Mouse (Mus musculus) heart, embryonic 15.5 days (tissue): ENCODE measurements around the gene Chat. TPM values are rescaled to one million over a fixed set of nuclear protein-coding genes. Genes with fewer than 3 reads are reported as not detected.
A peak's percentile ranks its signal among the peaks of the same experiment; 100 is the strongest.

ENCODE experiments used
- ATAC-seq: fragments of 200-750 bp; cut with Nextera tagmentation; replicated peaks from 2 replicates; pipeline ENCODE4 v1.8.0; 2017; ENCODE audit warnings: low read depth, moderate TSS enrichment; ENCODE audit not compliant: insufficient number of reproducible peaks, insufficient read depth, low FRiP score
- H3K27ac ChIP-seq: fragments of 300-500 bp; sonication (generic); 2 replicates; pipeline ENCODE4 v1.5.1; 2015; ENCODE audit warnings: mild to moderate bottlenecking, inconsistent platforms
- H3K27me3 ChIP-seq: fragments of 300-500 bp; sonication (generic); 2 replicates; pipeline ENCODE4 v1.6.1; 2015; ENCODE audit warnings: inconsistent platforms
- H3K36me3 ChIP-seq: fragments of 300-500 bp; sonication (generic); 2 replicates; pipeline ENCODE4 v1.6.1; 2015; ENCODE audit warnings: mild to moderate bottlenecking, inconsistent platforms
- H3K4me1 ChIP-seq: fragments of 300-500 bp; sonication (generic); replicated peaks from 2 replicates; pipeline ENCODE4 v1.6.1; 2015; ENCODE audit warnings: inconsistent platforms
- H3K4me2 ChIP-seq: fragments of 300-500 bp; sonication (generic); 2 replicates; pipeline ENCODE4 v1.6.1; 2015; ENCODE audit warnings: inconsistent platforms, mild to moderate bottlenecking, moderate library complexity
- H3K4me3 ChIP-seq: fragments of 300-500 bp; sonication (generic); 2 replicates; pipeline ENCODE4 v1.5.1; 2015; ENCODE audit warnings: mild to moderate bottlenecking, inconsistent platforms
- H3K9ac ChIP-seq: fragments of 300-500 bp; sonication (generic); 2 replicates; pipeline ENCODE4 v1.6.1; 2015; ENCODE audit warnings: mild to moderate bottlenecking, inconsistent platforms
- H3K9me3 ChIP-seq: fragments of 300-500 bp; sonication (generic); replicated peaks from 2 replicates; pipeline ENCODE4 v1.6.1; 2016; ENCODE audit warnings: inconsistent platforms
- WGBS: fragments of 180-500 bp; shearing (Covaris S2); methylation state at CpG from one replicate; pipeline ENCODE4 v1.1.7; 2015; ENCODE audit warnings: mixed read lengths; 5-methylcytosine and 5-hydroxymethylcytosine counted together
- polyA plus RNA-seq: library from polyadenylated mRNA; unstranded; fragments of >200 nt; fragmentation: Nextera tagmentation; extraction: Ambion mirVana; gene quantifications from 2 replicates; pipeline ENCODE4 v1.2.1, GENCODE M21; 2015

Chat gene
- 0.34 TPM in 1 of 2 replicates, not detected in the other for polyA plus RNA-seq

DNA sequence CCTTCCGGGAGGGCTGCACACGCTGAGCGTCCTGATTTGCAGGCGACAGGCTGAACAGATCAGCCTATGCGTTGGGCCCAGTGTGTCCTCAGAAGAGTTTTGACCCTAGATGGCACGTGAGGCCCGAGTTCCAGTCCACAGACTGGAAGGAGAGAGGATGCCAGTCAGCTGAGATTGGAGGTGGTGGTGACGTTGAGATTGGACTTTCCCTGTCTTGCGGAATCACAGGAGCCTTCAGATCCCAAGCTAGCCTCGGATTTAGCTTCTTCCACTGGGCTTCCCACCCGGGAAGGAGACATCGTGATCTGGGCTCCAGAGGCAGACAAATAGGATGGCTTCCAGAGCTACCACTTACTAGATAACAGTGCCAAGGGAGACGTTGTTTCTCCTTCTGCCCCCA lies at the start of gene Chat:
Chat (minus strand) TSS at position 101 of the 400 bp plus-strand sequence.
- H3K9me3 ChIP-seq = no peaks in the 10 kb centered on the region
- peaks cover 20% of the 10 kb centered on the region for H3K4me1 ChIP-seq
- peak within 1 kb of the TSS; percentile 33 for H3K4me3 ChIP-seq
- no peak within 1 kb of the TSS for H3K27ac ChIP-seq
- H3K36me3 ChIP-seq = no peaks in the 10 kb centered on the region
- peaks cover 85% of the 10 kb centered on the region for H3K27me3 ChIP-seq
- no peak for ATAC-seq
- H3K9ac ChIP-seq = no peak within 1 kb of the TSS
- WGBS = 13% methylated on average over 13 of the region's 13 CpGs
- H3K4me2 ChIP-seq = peak within 1 kb of the TSS; percentile 62

DNA sequence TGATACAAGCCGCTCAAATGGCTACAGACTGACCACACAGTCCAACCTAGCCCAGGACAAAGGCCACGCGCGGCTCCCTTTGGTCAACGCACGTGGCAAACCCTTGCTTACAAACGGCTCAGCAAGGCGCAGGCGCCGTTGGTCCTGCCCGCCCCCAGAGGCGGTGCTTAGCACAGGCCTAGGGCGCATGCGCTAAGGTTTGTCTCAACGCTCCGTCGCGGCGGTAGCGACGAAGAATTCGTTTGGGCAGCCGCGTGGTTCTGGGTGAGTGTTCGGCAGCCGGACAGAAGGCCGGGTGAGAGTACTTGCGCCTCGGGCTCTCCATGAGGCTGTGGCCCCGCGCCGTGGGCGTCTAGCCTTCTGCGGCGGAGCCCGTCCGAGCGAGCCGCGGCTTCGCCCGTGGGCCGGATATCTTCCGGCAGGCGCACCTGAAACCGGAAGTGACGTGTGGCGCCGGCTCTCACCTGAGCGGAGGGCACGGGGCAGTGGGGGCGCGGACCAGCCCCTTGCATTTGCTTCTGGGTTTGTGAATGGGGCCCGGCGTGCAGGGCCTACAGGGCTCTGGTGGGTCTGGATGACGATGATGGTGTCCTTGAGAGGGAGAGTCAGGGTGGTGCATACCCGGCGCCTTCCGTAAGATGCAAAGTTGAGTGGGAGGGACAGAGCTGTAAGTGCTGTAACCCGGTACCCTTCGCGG lies 47.7 kb upstream of the Chat start, which contains the start of gene Ercc6:
Ercc6 (plus strand) TSS at position 186 of the 697 bp plus-strand sequence.
- Histone ChIP-seq H3K4me3 (peak within 1 kb of the TSS; percentile 75), H3K4me1 (peaks cover 15% of the 10 kb centered on the region), H3K27ac (peak within 1 kb of the TSS; percentile 83), H3K27me3 (no peaks in the 10 kb centered on the region; the same call in 1 of the 2 replicates), H3K9me3 (no peaks in the 10 kb centered on the region), H3K4me2 (peak within 1 kb of the TSS; percentile 82), H3K9ac (peak within 1 kb of the TSS; percentile 72), H3K36me3 (peaks cover 15% of the 10 kb centered on the region)
- peak; percentile 90 for ATAC-seq
- WGBS = under 1% methylated on average over 62 of the region's 62 CpGs

DNA sequence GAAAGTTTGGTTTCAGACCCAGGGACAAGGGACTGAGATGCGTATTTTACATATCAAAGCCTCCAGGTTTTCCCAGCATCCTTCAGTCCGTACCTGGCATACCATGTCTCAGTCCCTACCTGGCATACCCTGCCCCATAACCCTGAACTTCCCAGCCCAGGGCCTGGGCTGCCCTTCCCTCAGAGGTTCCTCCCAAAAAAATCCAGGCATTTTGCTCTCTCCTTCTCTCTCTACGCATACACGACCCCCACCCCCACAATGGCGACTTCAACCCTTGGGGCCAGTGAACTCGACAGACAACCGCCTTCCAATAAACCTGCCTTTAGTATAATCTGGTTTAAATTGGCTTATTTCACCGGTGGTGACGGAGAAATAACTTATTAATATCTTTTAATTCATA lies 47.1 kb upstream of the Chat start:
- H3K9me3 ChIP-seq = no peaks in the 10 kb centered on the region
- H3K27me3 ChIP-seq = no peaks in the 10 kb centered on the region; the same call in 1 of the 2 replicates
- peak overlapping the region; percentile 75 for H3K4me3 ChIP-seq
- H3K9ac ChIP-seq = no peak overlapping the region
- peaks cover 12% of the 10 kb centered on the region for H3K36me3 ChIP-seq
- WGBS = 35% methylated on average over 9 of the region's 9 CpGs
- peaks cover 15% of the 10 kb centered on the region for H3K4me1 ChIP-seq
- H3K27ac ChIP-seq = no peak overlapping the region
- peak overlapping the region; percentile 82 for H3K4me2 ChIP-seq
- ATAC-seq = no peak

DNA sequence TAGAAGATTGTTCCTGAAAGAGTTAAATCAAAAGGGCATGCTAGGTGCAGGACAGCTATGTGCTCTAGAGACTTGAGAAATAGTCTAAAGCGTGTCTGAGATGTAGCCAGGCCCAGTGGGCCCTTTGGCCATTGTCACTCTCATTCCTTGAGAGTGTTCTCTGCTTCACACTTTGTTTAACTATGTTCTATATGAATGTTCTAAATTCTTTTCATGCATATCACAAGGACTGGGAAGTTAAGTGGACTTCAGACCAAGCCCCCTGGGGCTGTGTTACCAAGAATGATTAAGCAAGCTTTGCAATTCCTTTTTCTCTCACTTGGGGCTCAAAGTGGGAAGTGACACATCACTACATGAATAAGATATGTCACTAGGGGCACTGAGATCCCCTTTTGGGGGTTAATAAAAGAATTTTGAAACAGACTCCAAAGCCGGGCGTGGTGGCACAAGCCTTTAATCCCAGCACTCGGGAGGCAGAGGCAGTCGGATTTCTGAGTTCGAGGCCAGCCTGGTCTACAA lies 43.7 kb upstream of the Chat start:
- ATAC-seq = no peak
- Histone ChIP-seq H3K4me2 (no peak overlapping the region), H3K27me3 (no peaks in the 10 kb centered on the region; the same call in 1 of the 2 replicates), H3K36me3 (no peaks in the 10 kb centered on the region), H3K4me3 (no peak overlapping the region), H3K9ac (no peak overlapping the region), H3K4me1 (peaks cover 11% of the 10 kb centered on the region), H3K9me3 (no peaks in the 10 kb centered on the region), H3K27ac (no peak overlapping the region)
- 80% methylated on average over 6 of the region's 6 CpGs for WGBS

DNA sequence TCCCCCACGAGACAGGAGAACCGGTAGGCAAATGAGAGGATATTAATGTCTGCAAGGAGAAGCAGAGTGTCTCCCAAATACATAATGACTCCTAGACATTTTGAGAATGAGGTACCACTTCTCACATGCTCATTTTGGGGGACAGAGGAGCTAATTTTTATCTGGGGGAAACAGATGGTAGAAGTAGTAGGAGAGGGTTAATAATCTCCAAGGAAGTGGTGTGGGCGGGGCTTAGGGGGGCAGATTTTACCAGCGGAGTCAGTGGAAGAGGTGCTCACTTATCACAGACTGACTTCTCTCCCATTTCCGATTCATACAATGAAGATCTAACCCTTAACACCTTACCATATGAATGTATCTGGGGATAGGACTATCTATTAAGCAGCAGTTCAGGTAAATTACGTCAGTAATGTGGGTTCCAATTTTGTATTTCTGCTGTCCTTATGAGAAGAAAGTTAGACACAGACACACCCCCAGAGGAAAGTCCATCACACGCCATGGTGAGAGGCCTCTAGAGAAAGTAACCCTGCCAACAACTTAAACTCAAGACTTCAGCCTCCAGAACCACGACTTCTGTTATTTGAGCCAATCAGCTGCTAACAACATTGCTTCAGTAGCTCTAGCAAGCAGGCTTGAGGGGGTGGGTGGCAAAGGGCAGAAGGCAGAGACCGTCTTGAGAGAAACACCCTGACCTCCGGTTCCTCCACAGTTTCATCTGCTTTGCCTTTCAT lies 42.5 kb upstream of the Chat start:
- Histone ChIP-seq H3K4me1 (peaks cover 4% of the 10 kb centered on the region; the same call in 1 of the 2 replicates), H3K9me3 (no peaks in the 10 kb centered on the region), H3K9ac (no peak overlapping the region), H3K4me3 (no peak overlapping the region), H3K27ac (no peak overlapping the region), H3K27me3 (no peaks in the 10 kb centered on the region; the same call in 1 of the 2 replicates), H3K36me3 (no peaks in the 10 kb centered on the region), H3K4me2 (no peak overlapping the region)
- no peak for ATAC-seq
- 48% methylated on average over 10 of the region's 10 CpGs for WGBS

DNA sequence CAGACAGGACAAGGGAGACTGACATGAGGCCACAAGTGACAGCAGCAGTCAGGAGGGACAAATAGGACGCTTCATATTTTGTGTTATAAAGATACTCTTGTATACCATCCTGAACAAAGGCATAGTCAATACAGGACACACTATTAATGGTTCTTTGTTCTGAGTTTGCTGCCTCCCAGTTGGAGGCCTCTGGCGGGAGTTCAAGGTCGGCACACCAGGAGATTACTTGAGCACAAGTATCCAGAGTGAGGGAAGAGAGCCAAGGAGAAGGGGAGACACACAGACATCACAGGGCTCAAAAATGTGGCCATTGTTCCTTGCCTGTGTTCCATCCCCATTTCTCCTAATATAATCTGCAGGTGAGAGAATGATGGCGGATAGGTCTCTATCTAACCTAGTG lies 41.4 kb upstream of the Chat start:
- ATAC-seq = no peak
- 69% methylated on average over 4 of the region's 4 CpGs for WGBS
- H3K4me2 ChIP-seq = no peak overlapping the region
- no peak overlapping the region for H3K27ac ChIP-seq
- H3K9me3 ChIP-seq = no peaks in the 10 kb centered on the region
- no peak overlapping the region for H3K9ac ChIP-seq
- no peak overlapping the region for H3K4me3 ChIP-seq
- no peaks in the 10 kb centered on the region for H3K36me3 ChIP-seq
- no peaks in the 10 kb centered on the region; the same call in 1 of the 2 replicates for H3K27me3 ChIP-seq
- H3K4me1 ChIP-seq = no peaks in the 10 kb centered on the region

DNA sequence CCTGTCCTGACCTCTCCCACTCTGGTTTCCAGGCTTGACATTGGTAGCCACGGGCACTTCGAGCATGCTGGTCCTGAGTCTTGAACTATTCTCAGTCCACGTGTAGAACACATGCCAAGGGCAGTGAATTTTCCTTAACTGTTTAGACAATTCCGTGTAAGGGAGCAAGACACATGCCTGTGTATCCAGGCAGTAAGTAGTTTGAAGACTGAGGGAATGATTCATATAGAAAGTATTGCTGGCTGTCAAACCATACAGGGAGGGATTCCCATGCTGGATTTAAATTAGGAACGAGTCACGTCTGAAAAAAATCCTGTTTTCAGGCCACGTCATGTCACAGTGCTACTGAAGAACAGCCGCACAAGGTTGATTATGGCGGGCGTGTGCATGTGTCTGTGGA lies 40.5 kb upstream of the Chat start:
- no peak for ATAC-seq
- 83% methylated on average over 10 of the region's 10 CpGs for WGBS

DNA sequence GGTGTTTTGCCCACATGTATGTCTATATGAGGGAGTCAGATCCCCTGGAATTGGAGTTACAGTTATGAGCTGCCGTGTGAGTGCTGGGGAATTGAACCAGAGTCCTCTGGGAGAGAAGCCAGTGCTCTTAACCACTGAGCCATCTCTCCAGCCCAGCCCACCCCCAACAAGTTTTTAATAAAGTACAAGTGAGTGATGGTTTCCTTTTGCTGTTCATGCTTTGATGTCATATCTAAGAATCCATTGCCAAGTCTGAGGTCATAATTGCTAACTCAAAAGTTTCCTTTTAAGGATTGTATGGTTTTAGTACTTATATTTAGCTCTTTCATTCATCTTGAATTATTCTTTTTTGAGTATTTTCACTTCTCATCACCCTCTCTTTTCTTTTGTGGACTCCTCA lies 38.1 kb upstream of the Chat start:
- Histone ChIP-seq H3K4me3 (no peak overlapping the region), H3K9me3 (no peaks in the 10 kb centered on the region), H3K4me1 (no peaks in the 10 kb centered on the region), H3K27me3 (peaks cover 7% of the 10 kb centered on the region; the same call in 1 of the 2 replicates), H3K36me3 (no peaks in the 10 kb centered on the region), H3K27ac (no peak overlapping the region), H3K9ac (no peak overlapping the region), H3K4me2 (no peak overlapping the region)
- 72% methylated on average over 1 of the region's 1 CpGs for WGBS
- no peak for ATAC-seq

More for the DNA sequence above, 40.5 kb upstream of the Chat start:
- Histone ChIP-seq H3K4me2 (no peak overlapping the region), H3K27ac (no peak overlapping the region), H3K36me3 (no peaks in the 10 kb centered on the region), H3K9ac (no peak overlapping the region), H3K27me3 (peaks cover 7% of the 10 kb centered on the region; the same call in 1 of the 2 replicates), H3K4me1 (no peaks in the 10 kb centered on the region), H3K9me3 (no peaks in the 10 kb centered on the region), H3K4me3 (no peak overlapping the region)

DNA sequence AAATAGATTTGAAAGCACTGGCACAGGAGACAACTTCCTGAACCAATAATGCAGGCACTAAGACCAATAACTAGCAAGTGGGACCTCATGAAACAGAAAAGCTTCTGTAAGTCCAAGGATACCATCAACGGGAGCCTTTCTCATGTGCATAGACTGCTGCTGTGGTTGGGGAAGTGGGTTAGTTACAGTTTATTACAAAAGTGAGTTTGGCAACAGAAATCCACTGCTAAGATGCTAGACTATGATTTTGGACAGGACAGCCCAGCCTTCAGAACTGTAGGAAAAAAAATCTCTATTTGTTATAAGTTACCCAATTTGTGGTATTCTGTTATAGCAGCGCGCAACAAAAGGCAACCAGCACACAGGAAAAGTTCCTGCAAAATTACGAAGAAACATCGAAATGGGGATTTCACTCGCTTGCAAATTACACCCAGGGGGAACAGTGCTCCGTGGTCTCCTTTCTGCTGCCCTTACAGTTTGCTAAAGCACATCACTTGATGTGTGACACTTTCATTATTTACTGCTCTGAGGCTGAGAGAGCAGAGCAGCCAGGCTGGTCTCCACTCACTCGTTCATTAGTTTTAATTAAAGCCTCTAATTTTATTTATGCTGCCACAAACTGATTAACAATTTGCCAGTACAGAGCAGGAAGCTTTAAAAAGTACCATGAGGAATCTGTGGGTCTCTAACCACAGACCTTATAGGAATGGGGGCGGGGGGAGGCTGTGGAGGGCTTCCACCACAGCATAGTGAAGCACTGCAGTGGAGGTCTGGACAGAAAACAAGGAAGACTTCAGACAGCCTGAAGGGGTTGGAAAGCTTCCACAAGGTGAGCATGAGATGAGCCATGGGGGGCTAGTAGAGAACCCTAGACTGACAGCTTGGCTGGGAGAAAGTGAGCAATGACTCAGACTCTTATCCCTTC lies 37.2 kb upstream of the Chat start:
- 74% methylated on average over 9 of the region's 9 CpGs for WGBS
- Histone ChIP-seq H3K27me3 (peaks cover 7% of the 10 kb centered on the region; the same call in 1 of the 2 replicates), H3K4me3 (no peak overlapping the region), H3K4me1 (no peaks in the 10 kb centered on the region), H3K27ac (no peak overlapping the region), H3K9me3 (no peaks in the 10 kb centered on the region), H3K9ac (no peak overlapping the region), H3K36me3 (no peaks in the 10 kb centered on the region), H3K4me2 (no peak overlapping the region)
- ATAC-seq = no peak

DNA sequence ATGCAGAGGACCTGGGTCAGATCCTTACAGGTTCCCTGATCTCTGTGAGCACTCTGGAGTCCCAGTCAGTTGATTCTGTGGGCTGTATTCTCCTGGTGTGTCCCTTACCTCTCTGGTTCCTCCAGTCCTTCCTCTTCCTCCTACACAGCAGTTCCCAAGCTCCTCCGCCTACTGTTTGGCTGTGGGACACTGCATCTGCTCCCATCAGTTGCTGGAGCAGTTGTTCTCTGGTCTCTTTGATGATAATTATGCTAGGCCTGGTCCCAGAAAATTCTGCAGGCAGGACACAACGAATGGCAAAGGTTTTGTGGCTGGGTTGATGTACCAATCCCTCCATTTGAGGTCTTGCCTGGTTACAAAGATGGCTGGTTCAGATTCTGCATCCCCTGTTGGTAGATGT lies 35.5 kb upstream of the Chat start:
- no peak overlapping the region for H3K9ac ChIP-seq
- WGBS = 63% methylated on average over 2 of the region's 2 CpGs
- no peaks in the 10 kb centered on the region for H3K36me3 ChIP-seq
- no peak overlapping the region for H3K27ac ChIP-seq
- no peak for ATAC-seq
- H3K9me3 ChIP-seq = no peaks in the 10 kb centered on the region
- no peaks in the 10 kb centered on the region for H3K4me1 ChIP-seq
- peaks cover 7% of the 10 kb centered on the region; the same call in 1 of the 2 replicates for H3K27me3 ChIP-seq
- H3K4me3 ChIP-seq = no peak overlapping the region
- H3K4me2 ChIP-seq = no peak overlapping the region
